Mouse (Mus musculus) CH12.LX (cell line): ENCODE measurements around the gene Dnajc8. TPM values are rescaled to one million over a fixed set of nuclear protein-coding genes. Genes with fewer than 3 reads are reported as not detected.

Source experiments
- DNase-seq: peaks from one replicate; pipeline ENCODE4 v3.0.0-alpha.2; 2013; ENCODE audit errors: extremely low read depth
- H3K27ac ChIP-seq: 2 replicates; pipeline ENCODE4 v1.5.1; 2012; ENCODE audit warnings: low read depth, mild to moderate bottlenecking, control low read depth, moderate library complexity; ENCODE audit not compliant: insufficient read depth
- H3K27me3 ChIP-seq: replicated peaks from 2 replicates; pipeline ENCODE3; 2012; ENCODE audit warnings: inconsistent platforms
- H3K36me3 ChIP-seq, 2 experiments: replicated peaks in 1 of 2; 2 replicates each; pipeline versions ENCODE3 to v1.6.1; 2012; ENCODE audit warnings: inconsistent platforms in 1 of 2, low read length in 1 of 2, mild to moderate bottlenecking in 1 of 2, mixed read lengths in 1 of 2, moderate library complexity in 1 of 2; ENCODE audit not compliant: control insufficient read depth in 1 of 2, insufficient read depth in 1 of 2
- H3K4me1 ChIP-seq, 2 experiments: 2 replicates each; pipeline ENCODE4 v1.6.1; 2012; ENCODE audit warnings: inconsistent platforms in 1 of 2, moderate library complexity in 1 of 2; ENCODE audit not compliant: insufficient read depth in 2 of 2, control insufficient read depth in 1 of 2
- H3K4me2 ChIP-seq: 2 replicates; pipeline ENCODE4 v1.6.1; 2012; ENCODE audit warnings: low read depth, mild to moderate bottlenecking, control low read depth; ENCODE audit not compliant: poor library complexity, insufficient read depth, severe bottlenecking
- H3K4me3 ChIP-seq, 3 experiments: fragments of 150-350 bp in 1 of 3; sonication (generic) in 1 of 3; replicated peaks in 1 of 3; 2 replicates each; pipeline versions ENCODE3 to v1.5.1; 2011 to 2012; ENCODE audit warnings: low read depth in 2 of 3, low read length in 2 of 3, mild to moderate bottlenecking in 2 of 3, moderate library complexity in 2 of 3, control low read depth in 1 of 3, improper control_type of control experiment in 1 of 3, inconsistent platforms in 1 of 3, mixed read lengths in 1 of 3; ENCODE audit not compliant: poor library complexity in 1 of 3
- H3K79me2 ChIP-seq: replicated peaks from 2 replicates; pipeline ENCODE4 v1.6.1; 2012; ENCODE audit warnings: mild to moderate bottlenecking, moderate library complexity; ENCODE audit not compliant: control insufficient read depth, poor library complexity, insufficient read depth, severe bottlenecking; ENCODE audit errors: extremely low read depth
- H3K9ac ChIP-seq: 2 replicates; pipeline ENCODE4 v1.6.1; 2012; ENCODE audit warnings: low read depth, mild to moderate bottlenecking, control low read depth, moderate library complexity; ENCODE audit not compliant: insufficient read depth
- H3K9me3 ChIP-seq: replicated peaks from 2 replicates; pipeline ENCODE3; 2012; ENCODE audit warnings: low read length, inconsistent platforms, mixed read lengths
- BHLHE40 ChIP-seq: IDR thresholded peaks from 2 replicates; pipeline ENCODE4 v1.6.1; 2011; ENCODE audit warnings: mild to moderate bottlenecking, low read depth, low read length, improper control_type of control experiment
- CHD2 ChIP-seq: IDR thresholded peaks from 2 replicates; pipeline ENCODE4 v1.6.1; 2011; ENCODE audit warnings: low read length, improper control_type of control experiment
- CTCF ChIP-seq, 2 experiments: IDR thresholded peaks in 1 of 2; conservative IDR thresholded peaks in 1 of 2; 2 replicates each; pipeline ENCODE4 v1.5.1; 2011 to 2012; ENCODE audit warnings: low read depth in 2 of 2, low read length in 2 of 2, improper control_type of control experiment in 1 of 2, inconsistent platforms in 1 of 2, mild to moderate bottlenecking in 1 of 2, moderate library complexity in 1 of 2
- ELF1 ChIP-seq: IDR thresholded peaks from 2 replicates; pipeline ENCODE4 v1.6.1; 2014; ENCODE audit warnings: low read depth, mild to moderate bottlenecking, inconsistent platforms, low read length, improper control_type of control experiment
- ETS1 ChIP-seq: conservative IDR thresholded peaks from 2 replicates; pipeline ENCODE4 v1.6.1; 2012; ENCODE audit warnings: low read depth, mild to moderate bottlenecking, inconsistent platforms, low read length, improper control_type of control experiment, moderate library complexity
- HCFC1 ChIP-seq: IDR thresholded peaks from 2 replicates; pipeline ENCODE4 v1.6.1; 2012; ENCODE audit warnings: low read depth, mild to moderate bottlenecking, inconsistent platforms, low read length, improper control_type of control experiment
- JUN ChIP-seq: IDR thresholded peaks from 2 replicates; pipeline ENCODE4 v1.6.1; 2011; ENCODE audit warnings: low read depth, mild to moderate bottlenecking, low read length, improper control_type of control experiment, moderate library complexity; ENCODE audit not compliant: insufficient read depth
- KAT2A ChIP-seq: IDR thresholded peaks from 2 replicates; pipeline ENCODE4 v1.6.1; 2012; ENCODE audit warnings: low read length, improper control_type of control experiment, inconsistent platforms; ENCODE audit not compliant: insufficient replicate concordance
- MAFK ChIP-seq: IDR thresholded peaks from 2 replicates; pipeline ENCODE4 v1.6.1; 2011; ENCODE audit warnings: low read length, improper control_type of control experiment; ENCODE audit not compliant: insufficient replicate concordance
- MAX ChIP-seq: IDR thresholded peaks from 2 replicates; pipeline ENCODE4 v1.6.1; 2011; ENCODE audit warnings: low read length, improper control_type of control experiment
- MAZ ChIP-seq: IDR thresholded peaks from 2 replicates; pipeline ENCODE4 v1.6.1; 2012; ENCODE audit warnings: low read depth, mild to moderate bottlenecking, inconsistent platforms, low read length, improper control_type of control experiment, moderate library complexity
- MEF2A ChIP-seq: IDR thresholded peaks from 2 replicates; pipeline ENCODE4 v1.6.1; 2014; ENCODE audit warnings: low read depth, mild to moderate bottlenecking, inconsistent platforms, low read length, improper control_type of control experiment, borderline replicate concordance
- MXI1 ChIP-seq: IDR thresholded peaks from 2 replicates; pipeline ENCODE4 v1.6.1; 2011; ENCODE audit warnings: mild to moderate bottlenecking, low read depth, low read length, improper control_type of control experiment
- MYC ChIP-seq: IDR thresholded peaks from 2 replicates; pipeline ENCODE4 v1.6.1; 2011; ENCODE audit warnings: low read depth, mild to moderate bottlenecking, improper control_type of control experiment, low read length
- NELFE ChIP-seq: IDR thresholded peaks from 2 replicates; pipeline ENCODE4 v1.6.1; 2011; ENCODE audit warnings: low read depth, low read length, improper control_type of control experiment
- NRF1 ChIP-seq: IDR thresholded peaks from 2 replicates; pipeline ENCODE4 v1.6.1; 2014; ENCODE audit warnings: low read depth, mild to moderate bottlenecking, inconsistent platforms, low read length, improper control_type of control experiment, moderate library complexity
- PAX5 ChIP-seq: IDR thresholded peaks from 2 replicates; pipeline ENCODE4 v1.6.1; 2012; ENCODE audit warnings: low read length, inconsistent platforms, mixed read lengths
- POLR2A ChIP-seq: IDR thresholded peaks from 2 replicates; pipeline ENCODE4 v1.6.1; 2011; ENCODE audit warnings: low read depth, mild to moderate bottlenecking, improper control_type of control experiment, low read length
- RAD21 ChIP-seq: IDR thresholded peaks from 2 replicates; pipeline ENCODE4 v1.6.1; 2011; ENCODE audit warnings: low read depth, mild to moderate bottlenecking, low read length, improper control_type of control experiment, moderate library complexity
- RCOR1 ChIP-seq: conservative IDR thresholded peaks from 2 replicates; pipeline ENCODE4 v1.6.1; 2012; ENCODE audit warnings: low read depth, mild to moderate bottlenecking, inconsistent platforms, low read length, improper control_type of control experiment
- SIN3A ChIP-seq: IDR thresholded peaks from 2 replicates; pipeline ENCODE4 v1.6.1; 2012; ENCODE audit warnings: low read length, improper control_type of control experiment, inconsistent platforms
- TBP ChIP-seq: conservative IDR thresholded peaks from 2 replicates; pipeline ENCODE4 v1.6.1; 2011; ENCODE audit warnings: low read depth, low read length, improper control_type of control experiment
- TCF12 ChIP-seq: IDR thresholded peaks from 2 replicates; pipeline ENCODE4 v1.6.1; 2014; ENCODE audit warnings: low read depth, mild to moderate bottlenecking, inconsistent platforms, low read length, improper control_type of control experiment
- UBTF ChIP-seq: IDR thresholded peaks from 2 replicates; pipeline ENCODE4 v1.6.1; 2012; ENCODE audit warnings: low read depth, mild to moderate bottlenecking, inconsistent platforms, low read length, improper control_type of control experiment, moderate library complexity
- USF2 ChIP-seq: conservative IDR thresholded peaks from 2 replicates; pipeline ENCODE4 v1.6.1; 2011; ENCODE audit warnings: low read depth, low read length, improper control_type of control experiment
- ZC3H11A ChIP-seq: IDR thresholded peaks from 2 replicates; pipeline ENCODE4 v1.6.1; 2012; ENCODE audit warnings: low read depth, mild to moderate bottlenecking, inconsistent platforms, low read length, improper control_type of control experiment
- ZNF384 ChIP-seq: IDR thresholded peaks from 2 replicates; pipeline ENCODE4 v1.6.1; 2012; ENCODE audit warnings: low read depth, low read length, improper control_type of control experiment, inconsistent platforms
- dilution Hi-C: fragments of 300-500 bp; cut with MboI; formaldehyde crosslinking; loops from 2 replicates; pipeline ENCODE4 v1.14.3; 2020; ENCODE audit warnings: low sequenced_read_pairs; ENCODE audit not compliant: extremely low pct_unique_long_range_greater_than_20kb, extremely low pct_ligation_motif_present
- in situ Hi-C: fragments of 300-500 bp; cut with MboI; formaldehyde crosslinking; loops from 3 replicates; pipeline ENCODE4 v1.14.3; 2019; ENCODE audit warnings: low sequenced_read_pairs, low pct_ligation_motif_present, low pct_unique_long_range_greater_than_20kb, mixed read lengths
- polyA plus RNA-seq: library from polyadenylated mRNA; unstranded; fragments of >175 nt; gene quantifications from 2 replicates; pipeline ENCODE4 v1.2.1, GENCODE M21; 2012; ENCODE audit warnings: low read depth; ENCODE audit not compliant: insufficient read length
- total RNA-seq, 2 experiments: library from RNA; depleted of rRNA; stranded (reverse); fragments of 300-350 nt in 1 of 2; fragments of >200 nt in 1 of 2; gene quantifications; 2 replicates each; pipeline ENCODE4 v1.2.3; 2012 to 2014

Dnajc8 gene
- total and polyA plus RNA-seq, 3 experiments, result 117 to 319 (median 187) TPM

- Histone ChIP-seq H3K36me3 (no peaks in the 10 kb centered on the region), H3K79me2 (no peaks in the 10 kb centered on the region), H3K9me3 (no peaks in the 10 kb centered on the region), H3K9ac (peak overlapping the region; percentile 99), H3K4me2 (peak overlapping the region; percentile 84), H3K27me3 (no peaks in the 10 kb centered on the region), H3K4me3 (peak overlapping the region; percentile 52 to 64 (median 63)), H3K4me1 (peaks cover 3 to 33% of the 10 kb centered on the region in 2 experiments)
- dilution Hi-C loops, result no loop called here
- DNase-seq, result peak; percentile 99
- TF ChIP-seq ZC3H11A, result no peak
- no peak for TF ChIP-seq MAX
- peak; percentile 52; the same call in 1 of the 2 replicates for TF ChIP-seq MXI1
- TF ChIP-seq NELFE, result peak; percentile 56
- TF ChIP-seq RCOR1, result no peak
- TF ChIP-seq NRF1, result 0 out of 2 replicates have a peak, but pooled peaks have one; percentile 25
- TF ChIP-seq TBP, result peak; percentile 97
- peak; percentile 43; the same call in 1 of the 2 replicates for TF ChIP-seq POLR2A
- peak; percentile 46; the same call in 1 of the 2 replicates for TF ChIP-seq MAFK
- TF ChIP-seq ELF1, result peak; percentile 68
- TF ChIP-seq CHD2, result peak; percentile 85
- TF ChIP-seq BHLHE40, result no peak
- peak; percentile 49; the same call in 1 of the 2 replicates for TF ChIP-seq SIN3A
- peak; percentile 36; the same call in 1 of the 2 replicates for TF ChIP-seq TCF12
- TF ChIP-seq USF2, result no peak
- TF ChIP-seq PAX5, result no peak
- TF ChIP-seq, all 38 proteins: peak for 10
- in situ Hi-C loops, result loop anchor here (25.0 kb wide), 2 partner anchors 203 to 428 kb away; partner anchors contain the start of genes Epb41 and Rab42
- peak overlapping the region; percentile 91 for H3K27ac ChIP-seq
These were observed 19.8 kb upstream of the Dnajc8 start for GRCm38 (mm10) chr4:132515369-132516155.

- Histone ChIP-seq H3K4me1 (peaks cover 0 to 10% of the 10 kb centered on the region in 2 experiments; a peak in 2 of 4 replicates), H3K36me3 (no peaks in the 10 kb centered on the region), H3K9me3 (no peaks in the 10 kb centered on the region), H3K27ac (no peak overlapping the region), H3K79me2 (no peaks in the 10 kb centered on the region), H3K4me3 (no peak overlapping the region), H3K27me3 (no peaks in the 10 kb centered on the region), H3K4me2 (no peak overlapping the region), H3K9ac (no peak overlapping the region)
- dilution Hi-C loops (no loop called here), in situ Hi-C loops (loop anchor here (25.0 kb wide), 2 partner anchors 206 to 431 kb away; partner anchors contain the start of genes Epb41 and Rab42)
- TF ChIP-seq USF2, result no peak
- TF ChIP-seq RAD21, result no peak
- no peak for TF ChIP-seq MAZ
- no peak for TF ChIP-seq CTCF (conservative IDR thresholded peaks at IDR 0.05 in 1 of 2, IDR thresholded peaks at IDR 0.05 in 1 of 2; ENCODE audit: low read depth in 2 of 2, low read length in 2 of 2)
- TF ChIP-seq HCFC1, result no peak
- no peak for TF ChIP-seq MEF2A
- TF ChIP-seq ETS1, result no peak
- no peak for TF ChIP-seq UBTF
- TF ChIP-seq MYC, result no peak
- no peak for TF ChIP-seq JUN
- no peak for TF ChIP-seq KAT2A
- no peak for TF ChIP-seq ZNF384
- no peak for TF ChIP-seq RCOR1
- TF ChIP-seq TBP, result no peak
- no peak for TF ChIP-seq BHLHE40
- TF ChIP-seq ZC3H11A, result no peak
- no peak for TF ChIP-seq MAX
- DNase-seq, result no peak
These were observed 17.3 kb upstream of the Dnajc8 start for GRCm38 (mm10) chr4:132518066-132518465.
